Mouse (Mus musculus): ENCODE measurements around the gene Rsrc1.
A peak's percentile ranks its signal among the peaks of the same experiment; 100 is the strongest.

Rsrc1 gene

DNA sequence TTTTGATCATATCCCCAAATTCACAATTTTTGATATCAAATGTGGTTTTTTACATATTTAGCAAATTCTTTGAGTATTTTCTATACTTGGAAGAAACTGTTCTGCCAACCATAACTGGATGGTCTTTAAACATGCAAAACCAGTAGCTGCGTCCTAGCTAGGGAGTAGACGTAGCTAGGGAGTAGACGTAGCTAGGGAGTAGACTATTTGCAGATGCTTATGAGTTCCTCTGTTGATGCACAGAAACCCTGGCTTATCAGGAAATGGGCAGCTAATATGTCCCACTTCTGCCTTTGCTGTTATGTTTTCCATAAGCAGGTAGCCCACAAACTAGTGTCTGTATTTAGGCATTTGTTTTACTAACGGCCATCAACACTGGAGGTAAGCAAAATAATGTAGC is 298.6 kb downstream of the Rsrc1 start:
- DNase-seq (ENCODE audit: low read depth, low spot score) = no peak

DNA sequence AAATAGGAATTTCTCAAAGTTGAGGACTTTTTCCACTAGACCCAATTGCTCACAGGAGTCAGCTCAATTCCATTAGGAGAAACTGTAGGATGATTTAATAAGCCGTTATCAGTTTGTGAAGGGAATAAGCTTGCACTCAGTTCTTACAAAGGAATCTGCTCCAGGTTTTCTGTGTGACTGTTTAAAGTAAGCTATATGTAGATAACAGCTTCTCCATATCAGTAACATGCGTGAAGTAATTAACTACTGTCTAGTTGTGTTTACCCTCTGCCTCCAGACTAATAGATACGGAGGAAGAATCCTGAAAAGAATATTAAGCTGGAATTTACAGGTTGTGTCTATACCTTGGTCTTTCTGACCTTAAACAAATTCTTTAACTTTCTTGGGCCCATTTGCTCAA is 299.1 kb downstream of the Rsrc1 start:
- DNase-seq (ENCODE audit: low read depth, low spot score) = no peak

DNA sequence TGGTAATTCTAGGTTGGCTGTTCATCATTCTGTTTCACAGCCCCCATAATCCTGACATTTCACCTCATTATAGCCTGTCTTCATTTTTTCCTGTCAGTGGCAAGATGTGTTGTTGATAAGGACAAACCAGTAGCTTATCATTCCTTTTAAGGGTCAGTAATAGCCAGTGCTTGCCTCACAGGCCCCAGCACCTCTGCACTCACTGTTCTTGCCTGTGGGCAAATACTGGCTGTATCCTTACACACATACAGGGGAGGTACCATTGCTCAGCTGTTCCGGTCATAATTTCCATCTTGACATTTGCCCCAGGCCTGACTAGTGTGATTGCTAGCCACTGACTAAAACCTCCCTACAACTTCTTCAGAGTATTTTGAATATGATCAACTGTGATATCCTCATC is 302.8 kb downstream of the Rsrc1 start:
- no peak for DNase-seq (ENCODE audit: low read depth, low spot score)

DNA sequence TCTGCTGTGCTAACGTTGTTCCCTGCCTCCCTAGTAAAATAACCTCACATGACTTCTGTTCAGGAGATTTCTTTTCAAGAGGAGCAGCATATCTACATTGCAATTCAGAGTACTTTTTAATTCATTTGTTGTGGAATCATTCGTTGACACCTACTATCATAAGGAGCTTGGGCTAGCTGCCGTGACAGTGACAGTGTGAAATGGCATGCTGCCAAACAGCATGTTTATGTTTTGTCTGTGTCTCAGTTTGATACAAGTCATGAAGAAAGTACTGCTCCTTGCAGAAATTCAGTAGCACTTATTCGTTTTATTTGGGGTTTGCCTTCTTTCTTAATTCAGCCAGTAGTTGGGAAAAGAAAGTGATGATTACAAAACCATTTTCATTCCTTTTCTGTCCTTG is 303.7 kb downstream of the Rsrc1 start:
- no peak for DNase-seq (ENCODE audit: low read depth, low spot score)

DNA sequence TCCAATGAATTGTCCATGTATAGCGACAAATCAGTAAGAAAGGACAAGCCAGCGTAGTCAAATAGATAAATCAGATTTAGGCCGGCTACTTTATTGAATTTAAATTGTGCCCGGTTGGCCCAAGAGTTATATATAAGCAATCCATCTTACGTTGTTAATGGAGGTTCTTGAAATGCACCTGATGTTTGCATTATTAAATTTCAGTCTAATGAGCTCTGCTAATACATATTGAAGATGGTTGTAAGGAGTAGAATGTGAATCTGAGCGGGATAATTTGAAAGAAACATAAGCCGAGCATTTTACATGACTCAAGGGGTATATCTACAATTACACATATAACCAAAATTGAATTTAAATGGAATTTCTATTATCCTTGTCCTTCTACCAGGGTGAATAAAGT is 307.5 kb downstream of the Rsrc1 start:
- no peak for DNase-seq (ENCODE audit: low read depth, low spot score)

DNA sequence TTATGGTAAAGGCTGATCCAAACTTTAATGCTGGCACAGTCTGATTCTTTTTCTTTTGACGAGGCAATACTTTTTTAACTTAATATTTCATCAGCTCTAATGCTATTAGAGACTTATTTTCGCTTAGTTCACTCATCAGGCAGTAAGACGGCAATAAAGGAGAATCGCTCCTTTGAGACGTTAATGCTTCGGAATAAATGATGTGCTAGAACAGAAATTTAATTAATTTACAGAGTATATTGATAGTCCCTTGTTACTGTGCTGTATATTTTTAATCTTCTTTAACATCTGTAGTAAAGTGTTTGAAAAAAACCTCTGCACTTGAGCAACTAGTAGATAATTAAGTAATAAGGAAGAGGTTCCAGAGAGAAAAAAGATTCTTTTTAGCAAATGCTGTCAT is 308.3 kb downstream of the Rsrc1 start:
- no peak for DNase-seq (ENCODE audit: low read depth, low spot score)

DNA sequence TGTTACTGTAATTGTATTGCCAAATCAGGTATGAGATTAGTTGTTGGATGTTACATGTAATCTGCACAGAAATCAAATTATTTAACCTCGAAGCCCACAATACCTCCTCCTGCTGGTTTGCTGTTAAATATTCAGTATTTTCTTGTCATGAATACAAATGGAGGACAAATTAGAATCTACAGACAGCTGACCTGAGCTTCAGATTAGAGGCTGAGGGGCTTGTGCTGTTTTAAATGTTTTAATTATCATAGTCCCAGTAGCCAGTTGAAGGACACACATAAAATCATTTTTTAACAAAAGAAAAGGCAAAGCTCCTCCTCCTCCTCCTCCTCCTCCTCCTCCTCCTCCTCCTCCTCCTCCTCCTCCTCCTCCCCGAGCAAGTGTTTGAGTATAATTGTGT is 327.5 kb downstream of the Rsrc1 start:
- DNase-seq (ENCODE audit: low read depth, low spot score) = no peak

DNA sequence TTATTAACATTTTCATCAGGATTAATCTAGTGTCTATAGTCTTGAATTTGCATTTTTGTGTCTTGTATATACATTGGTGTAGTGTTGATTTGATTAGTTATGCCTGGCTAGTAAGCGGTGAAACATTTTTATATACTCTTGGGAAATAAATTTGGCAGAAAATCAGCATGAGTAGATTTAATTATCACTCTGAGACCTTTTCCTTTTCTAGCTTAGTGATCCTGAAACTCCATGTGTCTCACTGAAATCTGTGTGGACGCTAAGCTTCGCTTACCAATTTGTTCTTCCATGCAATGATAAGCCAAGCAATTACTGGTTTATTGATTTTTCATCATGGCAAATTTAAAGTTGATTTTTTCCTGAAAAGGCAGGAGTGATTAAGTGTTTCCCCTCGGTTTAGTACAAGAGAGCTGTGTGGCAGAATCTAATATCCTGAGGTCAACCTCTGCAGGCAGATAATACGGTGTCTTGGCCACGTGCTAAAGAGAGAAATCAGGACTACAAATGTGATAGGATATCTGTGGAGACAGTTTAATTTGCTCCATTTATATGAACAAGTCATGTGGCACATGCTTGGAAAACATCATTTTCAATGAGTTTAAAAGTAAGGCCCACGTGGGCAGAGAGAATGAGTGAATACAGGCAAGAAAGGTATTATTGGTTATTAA is 328.6 kb downstream of the Rsrc1 start:
- no peak for DNase-seq (ENCODE audit: low read depth, low spot score)

DNA sequence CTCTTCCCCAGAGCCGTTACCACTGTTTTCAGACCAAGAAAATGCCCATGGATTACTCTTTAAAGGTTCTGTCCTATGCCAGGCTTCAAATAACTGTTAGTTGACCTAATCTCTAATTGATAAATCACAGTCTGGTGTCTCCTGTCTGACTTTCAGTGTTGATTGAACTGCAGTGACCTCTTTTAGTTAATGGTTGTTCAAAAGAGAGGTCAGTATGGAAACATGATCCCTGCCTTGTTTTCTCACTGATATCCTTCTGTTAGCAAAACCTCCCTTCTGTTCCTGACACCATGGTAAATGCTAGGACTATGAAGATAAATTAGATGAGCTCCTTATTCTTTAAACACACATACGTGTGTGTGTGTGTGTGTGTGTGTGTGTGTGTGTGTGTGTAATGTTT is 330.2 kb downstream of the Rsrc1 start:
- no peak for DNase-seq (ENCODE audit: low read depth, low spot score)

DNA sequence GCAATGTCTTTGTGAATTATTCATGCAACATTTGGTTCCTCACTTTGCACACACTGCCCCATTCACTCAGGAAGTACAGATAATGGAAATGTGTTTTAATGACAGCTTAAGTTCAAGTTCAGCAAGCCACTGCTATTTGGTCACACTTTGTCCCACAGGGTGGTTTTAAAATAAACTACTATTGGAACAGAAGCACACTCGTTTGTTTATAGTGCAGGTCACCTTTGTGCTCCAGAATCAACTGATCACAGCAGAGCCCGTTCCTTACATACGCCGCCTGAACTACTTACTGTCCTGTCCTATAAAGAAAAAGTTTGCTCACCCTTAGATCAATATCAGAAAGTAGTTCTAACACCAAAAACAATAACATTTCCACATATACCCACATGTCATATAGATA is 341.2 kb downstream of the Rsrc1 start:
- no peak for DNase-seq (ENCODE audit: low read depth, low spot score)

DNA sequence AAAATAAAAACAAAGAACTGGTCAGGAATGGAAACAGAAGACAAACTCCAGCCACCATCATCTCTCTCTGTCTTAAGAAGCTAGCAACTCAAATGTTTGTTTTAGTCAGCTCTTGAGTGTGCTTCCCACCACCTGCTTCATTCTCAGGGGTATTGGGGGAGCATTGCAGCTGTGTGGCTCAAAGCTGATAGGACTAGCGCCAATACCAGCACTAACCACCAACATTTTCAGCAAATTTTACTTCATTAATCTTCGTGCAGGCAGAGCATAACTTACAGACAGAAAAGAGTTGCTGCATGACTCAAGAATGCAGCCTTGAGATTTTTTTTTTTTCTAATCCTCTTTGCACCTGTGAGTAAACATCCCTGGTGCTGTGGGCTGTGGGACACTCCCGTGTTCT is 358.4 kb downstream of the Rsrc1 start:
- no peak for DNase-seq (ENCODE audit: low read depth, low spot score)

DNA sequence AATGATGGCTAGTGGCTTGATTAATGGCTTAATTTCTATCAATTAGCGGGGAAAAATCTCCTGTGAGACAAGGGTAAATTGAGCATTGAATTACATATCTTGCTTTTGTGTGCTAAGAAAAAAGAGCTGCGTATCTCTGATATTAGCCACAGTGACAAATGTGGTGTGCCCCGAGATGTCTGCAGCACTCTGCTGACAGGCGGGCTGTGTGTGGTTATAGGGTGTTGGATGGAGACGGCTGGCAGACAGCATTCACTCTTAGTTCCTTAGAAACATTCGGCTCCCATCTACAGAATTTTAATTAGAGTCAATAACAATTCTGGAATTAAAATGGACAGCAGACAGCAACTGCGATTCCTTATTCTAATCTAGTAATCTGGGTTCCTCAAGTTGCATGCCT is 359.7 kb downstream of the Rsrc1 start:
- no peak for DNase-seq (ENCODE audit: low read depth, low spot score)

DNA sequence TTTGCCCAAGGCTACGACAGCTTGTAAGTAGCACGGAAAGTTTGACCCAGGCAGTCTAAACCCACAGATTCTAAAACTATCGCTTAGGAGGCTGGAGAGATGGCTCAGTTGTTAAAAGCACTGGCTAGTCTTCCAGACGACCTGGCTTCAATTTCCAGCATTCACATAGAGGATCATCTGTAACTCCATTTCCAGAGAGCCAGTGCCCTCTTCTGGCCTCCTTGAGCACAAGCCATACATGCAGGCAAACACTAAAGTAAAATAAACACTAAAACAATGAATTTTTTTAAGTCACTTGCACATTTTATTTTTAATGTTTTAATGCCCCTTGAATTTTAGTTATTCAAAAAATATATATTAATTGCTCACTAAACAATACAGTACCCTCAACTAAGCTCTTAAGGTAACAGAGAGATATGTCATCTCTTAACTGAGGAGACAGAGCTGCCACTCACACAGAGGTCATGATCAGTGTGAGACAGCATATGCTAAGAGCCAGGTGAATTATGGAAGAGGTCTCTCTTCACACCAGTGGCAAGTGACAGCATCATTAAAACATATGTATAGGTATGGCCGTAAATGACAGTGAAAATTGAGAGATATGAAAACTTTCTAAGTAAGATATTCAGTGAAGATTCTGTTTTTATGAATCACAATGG is 361.9 kb downstream of the Rsrc1 start:
- DNase-seq (ENCODE audit: low read depth, low spot score) = no peak

DNA sequence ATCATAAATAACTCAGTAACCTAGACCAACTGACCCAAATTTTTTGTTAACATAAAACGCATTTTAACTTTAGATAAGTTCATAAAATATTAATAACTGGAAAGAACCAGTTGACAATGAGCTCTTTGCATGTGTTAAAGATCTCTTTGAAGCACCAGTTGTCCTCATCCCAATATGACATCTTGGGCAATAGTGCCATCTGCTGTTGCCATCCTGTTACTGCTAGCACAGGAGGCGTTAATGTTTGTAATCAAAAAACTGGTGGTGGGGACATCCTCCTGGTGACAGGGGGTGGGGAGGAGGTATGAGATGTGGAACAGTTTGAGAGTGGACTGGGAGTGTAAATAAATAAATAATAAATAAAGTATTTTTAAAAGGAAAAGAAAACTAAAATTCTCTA is 363.4 kb downstream of the Rsrc1 start:
- peak; percentile 34 for DNase-seq (ENCODE audit: low read depth, low spot score)

DNA sequence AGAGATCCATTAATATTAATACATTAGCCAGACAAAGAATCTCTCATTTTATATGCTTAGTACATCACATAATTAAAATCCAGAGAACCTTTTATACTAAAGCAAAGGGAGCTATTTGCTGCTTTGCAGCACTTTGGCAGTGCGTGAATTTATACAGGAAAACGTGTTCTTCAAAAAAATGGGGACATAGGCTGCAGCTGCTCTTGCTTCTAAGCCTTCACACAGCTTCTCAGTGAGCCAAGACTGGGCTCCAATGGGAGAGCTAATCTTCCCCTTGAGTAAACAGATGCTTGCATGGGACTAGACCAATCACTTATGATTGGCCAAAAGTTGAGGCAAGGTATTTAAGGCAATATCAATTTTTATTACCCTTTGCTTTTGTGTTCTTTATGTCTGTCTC is 365.5 kb downstream of the Rsrc1 start:
- no peak for DNase-seq (ENCODE audit: low read depth, low spot score)

DNA sequence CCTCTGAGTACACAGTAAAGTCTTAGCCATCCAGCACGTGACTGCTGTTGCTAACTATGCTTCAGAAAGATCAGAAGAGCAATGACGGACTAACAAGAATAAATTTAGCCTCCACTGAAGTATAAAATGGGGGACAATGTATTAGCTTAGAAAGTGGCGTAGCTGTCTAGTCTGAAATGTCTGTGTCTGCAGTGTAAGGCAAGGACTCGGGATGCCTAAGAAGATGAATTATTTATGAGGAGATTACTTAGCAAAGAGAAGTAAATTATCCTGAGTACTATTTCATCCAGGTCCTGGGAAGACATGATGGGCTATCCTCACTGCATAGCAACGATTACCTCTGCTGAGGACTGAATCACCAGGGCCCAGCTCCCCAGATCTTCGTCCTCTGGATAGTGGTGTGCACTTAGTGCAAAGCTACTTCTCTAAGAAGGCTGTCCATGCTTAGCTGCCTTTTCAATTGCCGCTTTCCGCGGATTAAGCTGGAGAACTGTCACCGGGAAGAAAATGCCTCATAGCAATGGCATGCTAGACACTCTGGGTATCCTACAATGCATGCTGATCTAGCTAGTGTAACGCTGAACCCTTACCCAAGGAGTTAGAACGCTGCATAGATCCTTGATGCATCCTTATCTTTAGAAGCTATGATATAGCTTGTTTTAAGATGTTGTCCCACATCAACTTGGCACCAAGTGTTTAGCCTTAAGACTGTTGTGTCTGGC is 370.4 kb downstream of the Rsrc1 start:
- DNase-seq (ENCODE audit: low read depth, low spot score) = no peak

DNA sequence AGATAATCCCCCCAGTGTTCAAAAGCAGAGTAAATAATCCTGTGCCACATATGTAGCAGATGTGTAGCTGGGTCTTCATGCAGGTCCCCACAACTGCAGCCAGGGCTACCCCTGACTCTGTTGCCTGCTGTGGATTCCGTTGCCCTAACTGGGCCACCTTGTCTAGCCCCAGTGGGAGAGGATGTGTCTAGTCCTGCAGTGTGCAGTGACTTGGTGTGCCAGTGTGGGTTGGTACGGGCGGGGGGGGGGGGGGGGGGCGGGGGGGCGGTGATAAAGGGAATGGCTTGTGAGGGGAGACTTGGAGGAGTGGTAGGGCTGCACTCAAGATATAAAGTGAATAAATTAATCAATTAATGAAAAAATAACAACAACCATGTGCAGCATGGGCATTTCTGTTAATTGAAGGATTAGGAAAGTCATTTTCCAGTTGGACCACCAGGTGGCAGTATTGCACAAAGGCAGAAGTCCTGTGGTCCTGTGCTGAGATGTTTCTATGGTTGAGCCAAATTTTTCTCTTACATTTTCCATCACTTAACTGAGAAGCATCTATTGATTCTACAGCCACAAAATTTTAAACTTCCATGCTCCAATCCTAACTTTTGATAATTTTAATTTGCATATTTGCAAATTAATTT is 371.1 kb downstream of the Rsrc1 start:
- DNase-seq (ENCODE audit: low read depth, low spot score) = peak; percentile 34

DNA sequence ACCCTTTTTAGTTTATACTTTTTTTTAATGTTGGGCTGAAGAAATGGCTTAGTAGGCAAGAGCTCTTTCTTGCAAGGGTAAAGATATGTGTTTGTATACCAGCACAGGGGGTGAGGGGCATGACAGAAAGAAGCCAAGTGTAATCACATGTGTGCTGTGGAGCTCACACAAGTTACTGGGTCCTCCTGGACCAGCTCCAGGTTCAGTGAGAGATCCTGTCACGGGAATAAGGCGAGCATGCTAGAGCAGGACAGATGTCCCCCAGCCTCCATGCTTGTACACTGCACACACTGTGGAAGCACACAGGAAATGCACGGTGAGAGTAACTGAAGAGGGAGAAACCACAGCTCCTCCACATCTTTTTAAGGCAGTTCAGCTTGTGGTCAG is 371.6 kb downstream of the Rsrc1 start:
- no peak for DNase-seq (ENCODE audit: low read depth, low spot score)

DNA sequence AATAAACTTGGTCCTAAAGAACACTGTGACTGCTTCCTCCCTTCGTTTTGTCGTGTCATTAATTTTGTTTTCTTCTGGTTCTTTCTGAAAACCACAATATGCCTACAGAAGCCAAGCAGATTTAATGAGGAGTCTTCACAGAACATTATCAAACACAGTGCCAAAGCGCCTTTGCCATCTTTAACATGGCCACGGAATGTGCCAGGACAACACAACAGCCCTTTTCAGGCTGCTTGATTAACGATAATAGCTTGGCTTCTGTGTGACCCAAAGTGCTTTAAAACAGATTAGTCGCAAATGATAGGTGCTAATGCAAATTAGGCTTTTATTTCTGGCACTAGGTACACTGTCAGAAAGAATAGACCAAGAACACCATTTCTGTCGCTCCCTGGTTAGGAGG is 377.2 kb downstream of the Rsrc1 start:
- no peak for DNase-seq (ENCODE audit: low read depth, low spot score)

DNA sequence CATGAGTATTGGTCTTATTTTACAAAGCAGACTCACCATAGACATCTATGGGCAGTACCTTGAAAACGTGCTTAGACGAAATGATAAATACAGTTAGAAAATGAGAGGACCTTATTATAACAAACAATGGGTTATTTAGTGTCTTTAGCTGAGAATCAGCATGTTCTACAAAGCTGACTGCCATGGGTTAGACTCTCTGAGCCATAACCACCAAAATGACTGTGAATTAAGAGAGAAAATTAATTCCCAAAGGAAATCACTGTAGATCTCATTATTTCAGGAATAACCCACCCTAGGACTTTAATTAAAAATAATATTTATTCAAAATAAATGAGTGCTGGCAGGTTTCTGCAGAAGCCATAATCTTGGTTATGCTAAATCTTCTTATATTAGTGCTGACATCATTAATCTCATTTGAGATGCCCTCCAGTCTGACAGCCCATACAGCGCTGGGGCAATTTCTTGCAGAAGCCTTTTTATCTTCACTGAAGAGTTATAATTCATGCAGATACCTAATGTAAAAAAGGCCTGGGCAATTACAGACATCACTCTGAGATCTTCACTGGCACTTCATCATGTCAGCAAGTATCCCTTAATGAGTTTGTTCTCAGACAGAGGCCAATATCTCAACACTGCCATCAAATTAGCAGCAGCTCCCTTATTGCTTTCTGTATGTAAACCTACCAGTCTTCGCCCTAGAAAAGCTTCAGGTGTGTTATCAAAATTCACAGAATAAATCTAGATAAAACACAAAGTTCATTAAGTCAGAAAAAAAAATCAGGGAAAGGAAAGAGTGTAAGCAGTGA is 385.1 kb downstream of the Rsrc1 start:
- no peak for DNase-seq (ENCODE audit: low read depth, low spot score)

DNA sequence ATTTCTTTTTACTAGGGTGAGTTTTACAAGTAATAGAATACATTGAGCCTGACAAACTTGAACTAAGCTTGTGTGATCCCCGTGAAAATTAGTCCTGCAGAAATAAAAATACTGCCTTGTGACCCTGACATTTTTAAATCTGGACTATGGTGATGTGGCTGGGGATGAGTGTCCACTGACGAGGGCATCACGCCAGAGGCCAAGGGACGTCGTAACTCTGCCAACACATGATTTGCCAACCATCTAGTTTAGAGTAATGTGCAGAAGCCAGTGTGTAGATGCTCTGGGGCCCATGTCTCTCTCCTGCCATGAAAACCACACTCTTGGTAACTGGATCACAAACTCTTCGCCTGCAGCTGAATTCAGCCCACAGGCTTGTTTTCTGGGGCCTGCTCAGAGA is 386.3 kb downstream of the Rsrc1 start:
- DNase-seq (ENCODE audit: low read depth, low spot score) = no peak

Measured in CD4-positive helper T cell, adult 2 months (primary cell).